Mouse (Mus musculus) liver, adult 2 months (tissue): ENCODE data around the gene Prkd2.

Experiments used
- CTCF ChIP-seq: fragments of 200-500 bp; IDR thresholded peaks from 2 replicates; pipeline ENCODE4 v1.5.1; 2011; ENCODE audit warnings: low read depth, low read length, control low read depth
- POLR2A ChIP-seq: fragments of 200-500 bp; IDR thresholded peaks from 2 replicates; pipeline ENCODE4 v1.6.1; 2011; ENCODE audit warnings: low read length, control low read depth; ENCODE audit not compliant: insufficient read depth; ENCODE audit errors: extremely low read depth

DNA sequence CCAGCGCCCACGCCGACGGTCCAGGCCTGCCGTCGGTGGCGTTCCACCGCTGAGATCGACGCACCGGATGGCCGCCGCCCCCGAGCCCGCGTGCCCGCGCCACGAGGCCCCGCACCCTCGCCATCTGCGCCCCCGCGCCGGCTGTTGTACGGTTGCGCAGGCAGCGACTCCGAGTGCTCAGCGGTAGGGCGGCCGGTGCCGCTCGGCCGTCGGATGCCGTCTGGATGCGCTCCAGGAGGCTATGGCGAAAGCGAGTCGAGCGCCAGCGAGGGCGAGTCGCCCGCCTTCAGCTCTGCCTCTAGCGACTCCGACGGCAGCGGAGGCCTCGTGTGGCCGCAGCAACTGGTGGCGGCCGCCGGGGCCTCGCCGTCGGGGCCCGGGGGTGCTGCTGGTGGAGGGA lies 43.2 kb downstream of the Prkd2 start:
- TF ChIP-seq CTCF (no peak), POLR2A (no peak)
